Mouse (Mus musculus): Measurements from ENCODE around the gene Uvrag. TPM values are rescaled to one million over a fixed set of nuclear protein-coding genes. Genes with fewer than 3 reads are reported as not detected.
A peak's percentile ranks its signal among the peaks of the same experiment; 100 is the strongest.

Uvrag gene
- polyA plus RNA-seq, 1 experiment from 2014 or later: 14.5 TPM

- ATAC-seq (replicated peaks; ENCODE audit: low FRiP score) (no peak), DNase-seq (ENCODE audit: low spot score) (no peak)
- Histone ChIP-seq H3K9ac (ENCODE audit: low read depth, low read length) (no peak overlapping the region), H3K4me3 (ENCODE audit: low read depth, low read length) (no peak overlapping the region), H3K9me3 (ENCODE audit: control insufficient read depth, low read length) (no peaks in the 10 kb centered on the region), H3K27ac (ENCODE audit: low read depth, low read length) (no peak overlapping the region), H3K4me1 (replicated peaks; ENCODE audit: control insufficient read depth, insufficient read depth, low read length) (peaks cover 9% of the 10 kb centered on the region; the same call in 1 of the 2 replicates), H3K27me3 (replicated peaks; ENCODE audit: control insufficient read depth, insufficient read depth, low read length) (no peaks in the 10 kb centered on the region), H3K36me3 (ENCODE audit: control insufficient read depth, insufficient read depth, low read length) (no peaks in the 10 kb centered on the region), H3K4me2 (no peak overlapping the region)
- WGBS: 90% methylated on average over 6 of the region's 6 CpGs
These were observed 144.2 kb downstream of the Uvrag start for GRCm38 (mm10) chr7:98996791-98997190.

GRCm38 (mm10) chr7:98995126-98995727 lies 145.7 kb downstream of the Uvrag start:
- Histone ChIP-seq H3K9me3 (ENCODE audit: control insufficient read depth, low read length) (no peaks in the 10 kb centered on the region), H3K9ac (ENCODE audit: low read depth, low read length) (no peak overlapping the region), H3K4me3 (ENCODE audit: low read depth, low read length) (no peak overlapping the region), H3K36me3 (ENCODE audit: control insufficient read depth, insufficient read depth, low read length) (0 out of 2 replicates have a peak, but pooled peaks cover 3% of the 10 kb centered on the region), H3K4me2 (no peak overlapping the region), H3K4me1 (replicated peaks; ENCODE audit: control insufficient read depth, insufficient read depth, low read length) (peaks cover 9% of the 10 kb centered on the region; the same call in 1 of the 2 replicates), H3K27me3 (replicated peaks; ENCODE audit: control insufficient read depth, insufficient read depth, low read length) (no peaks in the 10 kb centered on the region), H3K27ac (ENCODE audit: low read depth, low read length) (no peak overlapping the region)
- WGBS: 81% methylated on average over 5 of the region's 5 CpGs
- ATAC-seq (replicated peaks; ENCODE audit: low FRiP score) (no peak), DNase-seq (ENCODE audit: low spot score) (no peak)

GRCm38 (mm10) chr7:98994137-98994536 lies 146.8 kb downstream of the Uvrag start:
- Histone ChIP-seq H3K4me3 (ENCODE audit: low read depth, low read length) (no peak overlapping the region), H3K4me2 (no peak overlapping the region), H3K27ac (ENCODE audit: low read depth, low read length) (no peak overlapping the region), H3K9me3 (ENCODE audit: control insufficient read depth, low read length) (no peaks in the 10 kb centered on the region), H3K36me3 (ENCODE audit: control insufficient read depth, insufficient read depth, low read length) (0 out of 2 replicates have a peak, but pooled peaks cover 3% of the 10 kb centered on the region), H3K27me3 (replicated peaks; ENCODE audit: control insufficient read depth, insufficient read depth, low read length) (no peaks in the 10 kb centered on the region), H3K4me1 (replicated peaks; ENCODE audit: control insufficient read depth, insufficient read depth, low read length) (peaks cover 9% of the 10 kb centered on the region; the same call in 1 of the 2 replicates), H3K9ac (ENCODE audit: low read depth, low read length) (no peak overlapping the region)
- DNase-seq (ENCODE audit: low spot score): no peak
- ATAC-seq (replicated peaks; ENCODE audit: low FRiP score): no peak
- WGBS: 74% methylated on average over 6 of the region's 6 CpGs

- no peak for ATAC-seq (replicated peaks; ENCODE audit: low FRiP score)
- H3K27ac ChIP-seq (ENCODE audit: low read depth, low read length): no peak overlapping the region
These were observed 147.5 kb downstream of the Uvrag start for GRCm38 (mm10) chr7:98993395-98993794.

GRCm38 (mm10) chr7:98991204-98991761 lies 149.7 kb downstream of the Uvrag start:
- DNase-seq (ENCODE audit: low spot score) (no peak), ATAC-seq (replicated peaks; ENCODE audit: low FRiP score) (no peak)
- H3K4me1 ChIP-seq (replicated peaks; ENCODE audit: control insufficient read depth, insufficient read depth, low read length): peaks cover 9% of the 10 kb centered on the region
- H3K9me3 ChIP-seq (ENCODE audit: control insufficient read depth, low read length): no peaks in the 10 kb centered on the region
- WGBS: 90% methylated on average over 2 of the region's 2 CpGs
- H3K9ac ChIP-seq (ENCODE audit: low read depth, low read length): no peak overlapping the region
- no peak overlapping the region for H3K4me3 ChIP-seq (ENCODE audit: low read depth, low read length)
- no peak overlapping the region for H3K27ac ChIP-seq (ENCODE audit: low read depth, low read length)
- H3K27me3 ChIP-seq (replicated peaks; ENCODE audit: control insufficient read depth, insufficient read depth, low read length): no peaks in the 10 kb centered on the region
- no peak overlapping the region for H3K4me2 ChIP-seq
- H3K36me3 ChIP-seq (ENCODE audit: control insufficient read depth, insufficient read depth, low read length): peaks cover 5% of the 10 kb centered on the region; the same call in 1 of the 2 replicates

More at GRCm38 (mm10) chr7:98993395-98993794, 147.5 kb downstream of the Uvrag start:
- H3K4me2 ChIP-seq: no peak overlapping the region
- DNase-seq (ENCODE audit: low spot score): no peak
- H3K9me3 ChIP-seq (ENCODE audit: control insufficient read depth, low read length): no peaks in the 10 kb centered on the region
- no peak overlapping the region for H3K9ac ChIP-seq (ENCODE audit: low read depth, low read length)
- H3K4me1 ChIP-seq (replicated peaks; ENCODE audit: control insufficient read depth, insufficient read depth, low read length): peaks cover 5% of the 10 kb centered on the region; the same call in 1 of the 2 replicates
- H3K4me3 ChIP-seq (ENCODE audit: low read depth, low read length): no peak overlapping the region
- 56% methylated on average over 4 of the region's 4 CpGs for WGBS
- H3K36me3 ChIP-seq (ENCODE audit: control insufficient read depth, insufficient read depth, low read length): 0 out of 2 replicates have a peak, but pooled peaks cover 3% of the 10 kb centered on the region
- no peaks in the 10 kb centered on the region for H3K27me3 ChIP-seq (replicated peaks; ENCODE audit: control insufficient read depth, insufficient read depth, low read length)

- Histone ChIP-seq H3K4me2 (no peak overlapping the region), H3K4me3 (ENCODE audit: low read depth, low read length) (no peak overlapping the region), H3K27me3 (replicated peaks; ENCODE audit: control insufficient read depth, insufficient read depth, low read length) (no peaks in the 10 kb centered on the region), H3K9ac (ENCODE audit: low read depth, low read length) (no peak overlapping the region), H3K9me3 (ENCODE audit: control insufficient read depth, low read length) (no peaks in the 10 kb centered on the region), H3K36me3 (ENCODE audit: control insufficient read depth, insufficient read depth, low read length) (peaks cover 5% of the 10 kb centered on the region; the same call in 1 of the 2 replicates), H3K27ac (ENCODE audit: low read depth, low read length) (no peak overlapping the region), H3K4me1 (replicated peaks; ENCODE audit: control insufficient read depth, insufficient read depth, low read length) (peaks cover 12% of the 10 kb centered on the region)
- DNase-seq (ENCODE audit: low spot score) (no peak), ATAC-seq (replicated peaks; ENCODE audit: low FRiP score) (no peak)
- WGBS: 68% methylated on average over 1 of the region's 1 CpGs
These were observed 150.4 kb downstream of the Uvrag start for GRCm38 (mm10) chr7:98990510-98990909.

- H3K4me2 ChIP-seq: peak overlapping the region; percentile 27; the same call in 1 of the 2 replicates
- 65% methylated on average over 14 of the region's 14 CpGs for WGBS
These were observed 153.9 kb downstream of the Uvrag start for GRCm38 (mm10) chr7:98986962-98987441.

GRCm38 (mm10) chr7:98985935-98986334 lies 155.0 kb downstream of the Uvrag start:
- Histone ChIP-seq H3K27me3 (replicated peaks; ENCODE audit: control insufficient read depth, insufficient read depth, low read length) (no peaks in the 10 kb centered on the region), H3K27ac (ENCODE audit: low read depth, low read length) (no peak overlapping the region), H3K4me1 (replicated peaks; ENCODE audit: control insufficient read depth, insufficient read depth, low read length) (peaks cover 7% of the 10 kb centered on the region), H3K4me2 (no peak overlapping the region), H3K9me3 (ENCODE audit: control insufficient read depth, low read length) (no peaks in the 10 kb centered on the region), H3K36me3 (ENCODE audit: control insufficient read depth, insufficient read depth, low read length) (peaks cover 2% of the 10 kb centered on the region; the same call in 1 of the 2 replicates), H3K9ac (ENCODE audit: low read depth, low read length) (no peak overlapping the region), H3K4me3 (ENCODE audit: low read depth, low read length) (no peak overlapping the region)
- 67% methylated on average over 2 of the region's 2 CpGs for WGBS
- no peak for DNase-seq (ENCODE audit: low spot score)
- 0 out of 2 replicates have a peak, but pooled peaks have one; percentile 18 for ATAC-seq (replicated peaks; ENCODE audit: low FRiP score)

More at GRCm38 (mm10) chr7:98986962-98987441, 153.9 kb downstream of the Uvrag start:
- Histone ChIP-seq H3K4me3 (ENCODE audit: low read depth, low read length) (no peak overlapping the region), H3K9me3 (ENCODE audit: control insufficient read depth, low read length) (no peaks in the 10 kb centered on the region), H3K9ac (ENCODE audit: low read depth, low read length) (no peak overlapping the region), H3K27ac (ENCODE audit: low read depth, low read length) (no peak overlapping the region), H3K27me3 (replicated peaks; ENCODE audit: control insufficient read depth, insufficient read depth, low read length) (no peaks in the 10 kb centered on the region), H3K36me3 (ENCODE audit: control insufficient read depth, insufficient read depth, low read length) (peaks cover 5% of the 10 kb centered on the region; the same call in 1 of the 2 replicates), H3K4me1 (replicated peaks; ENCODE audit: control insufficient read depth, insufficient read depth, low read length) (peaks cover 7% of the 10 kb centered on the region)
- ATAC-seq (replicated peaks; ENCODE audit: low FRiP score) (peak; percentile 76), DNase-seq (ENCODE audit: low spot score) (no peak)
